23 mouse cellular contexts compared by ENCODE assay signal in the genomic region with DNA sequence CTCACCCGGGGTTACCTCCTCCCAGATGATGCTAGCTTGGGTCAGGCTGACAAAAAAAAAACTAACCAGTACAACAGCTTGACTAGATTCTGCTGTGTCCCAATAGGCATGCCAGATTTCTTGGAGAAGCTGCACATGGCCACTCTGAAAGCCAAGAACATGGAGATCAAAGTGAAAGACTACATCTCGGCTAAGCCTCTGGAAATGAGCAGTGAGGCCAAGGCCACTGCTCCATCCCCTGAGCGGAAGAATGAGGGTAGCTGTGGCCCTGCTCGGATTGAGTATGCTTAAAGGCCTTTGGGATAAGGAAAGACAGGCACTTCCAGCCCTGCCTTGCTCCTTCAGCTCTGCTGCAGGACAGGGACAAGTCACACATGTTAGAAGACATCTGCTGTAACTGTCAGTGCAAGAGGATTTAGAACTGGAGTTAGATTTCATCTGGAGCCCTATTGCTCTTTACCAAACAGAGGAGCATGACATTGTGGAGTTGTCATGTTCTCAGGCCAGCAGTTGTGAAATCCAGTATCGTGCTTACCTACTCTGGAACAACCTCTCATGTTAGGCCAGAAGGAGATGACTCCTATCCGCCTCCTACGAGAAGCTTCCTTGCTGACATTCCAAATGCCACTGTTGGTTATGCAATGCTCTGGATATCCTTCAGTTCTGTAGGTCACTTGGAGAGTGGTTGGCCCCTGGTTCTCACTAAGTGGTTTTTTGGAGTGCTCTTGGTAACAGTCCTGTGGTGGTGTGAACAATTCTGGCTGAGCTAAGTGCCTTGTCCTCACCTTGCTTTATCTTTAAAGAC. TPM values are rescaled to one million over a fixed set of nuclear protein-coding genes. Genes with fewer than 3 reads are reported as not detected.
DNase-seq lines count a peak whose midpoint lies in the region; ATAC-seq and TF ChIP-seq lines count a peak whose summit lies in the region.
"Had no signal": no experiment of that assay in that cellular context is flagged by ENCODE, and none has a peak within 500 bp of the region (broad histone marks: within the 10 kb centered on the region; RNA-seq: fewer than 3 reads in every experiment).

No protein-coding gene starts in this region.

- ATAC-seq in liver, postnatal 0 days, result no peak
- ATAC-seq in stomach, postnatal 0 days (ENCODE audit: low FRiP score, low TSS enrichment), result peak; percentile 21; the same call in 1 of the 2 replicates
- ATAC-seq: intestine, embryonic 15.5 days had no signal

- no peaks in the 10 kb centered on the region for H3K79me2 ChIP-seq in liver, adult 2 months (ENCODE audit: control insufficient read depth, insufficient read depth, low read length)

- H3K27ac ChIP-seq in liver, adult 2 months (replicated peaks; ENCODE audit: insufficient read depth, low read depth, low read length), result no peak overlapping the region
- no peak overlapping the region for H3K27ac ChIP-seq in liver, postnatal 0 days (ENCODE audit: low read depth)
- H3K27ac ChIP-seq in stomach, postnatal 0 days (replicated peaks), result no peak overlapping the region
- no peak overlapping the region for H3K27ac ChIP-seq in left cerebral cortex, adult 2 months
- H3K27ac ChIP-seq: heart, embryonic 10.5 days; hindbrain, embryonic 15.5 days; intestine, embryonic 15.5 days; kidney, embryonic 15.5 days; liver, embryonic 15.5 days; midbrain, embryonic 12.5 days had no signal

- no peak for TF ChIP-seq EP300 in liver, postnatal 0 days (IDR thresholded peaks at IDR 0.05; ENCODE audit: low read depth)
- no peak for TF ChIP-seq EP300 in stomach, postnatal 0 days (optimal IDR thresholded peaks at IDR 0.05)

- intact Hi-C loops in left cerebral cortex, adult 2 months (cut with DNase I), result no loop called here

- no peak overlapping the region for H3K9ac ChIP-seq in liver, adult 2 months (ENCODE audit: low read depth, low read length)
- no peak overlapping the region for H3K9ac ChIP-seq in liver, postnatal 0 days (replicated peaks)
- no peak overlapping the region for H3K9ac ChIP-seq in stomach, postnatal 0 days (ENCODE audit: low read length)
- H3K9ac ChIP-seq: hindbrain, embryonic 15.5 days; intestine, embryonic 15.5 days; kidney, embryonic 15.5 days; liver, embryonic 15.5 days; midbrain, embryonic 12.5 days had no signal

- no peaks in the 10 kb centered on the region for H3K27me3 ChIP-seq in liver, adult 2 months (ENCODE audit: control insufficient read depth, insufficient read depth, low read length)
- H3K27me3 ChIP-seq in liver, postnatal 0 days (ENCODE audit: insufficient read depth, low read length), result no peaks in the 10 kb centered on the region
- H3K27me3 ChIP-seq in stomach, postnatal 0 days (ENCODE audit: control insufficient read depth, insufficient read depth, low read length), result no peaks in the 10 kb centered on the region
- H3K27me3 ChIP-seq: hindbrain, embryonic 15.5 days; intestine, embryonic 15.5 days; kidney, embryonic 15.5 days; liver, embryonic 15.5 days; midbrain, embryonic 12.5 days had no signal

- peaks cover 75% of the 10 kb centered on the region for H3K36me3 ChIP-seq in liver, adult 2 months (ENCODE audit: control insufficient read depth, insufficient read depth, low read length)
- peaks cover 68% of the 10 kb centered on the region for H3K36me3 ChIP-seq in liver, postnatal 0 days (replicated peaks; ENCODE audit: insufficient read depth, low read length)
- H3K36me3 ChIP-seq in stomach, postnatal 0 days (ENCODE audit: control insufficient read depth, insufficient read depth, low read length), result peaks cover 28% of the 10 kb centered on the region

- peak; percentile 36 to 57 for DNase-seq in gastrocnemius, adult 8-10 months (ENCODE audit: low spot score in 2 of 2)
- DNase-seq in gastrocnemius, postnatal 4 days (ENCODE audit: low spot score in 2 of 2), result no peak
- DNase-seq in liver, adult 2 months (ENCODE audit: extremely low read depth, low read depth, low spot score), result peak; percentile 52
- DNase-seq in liver, postnatal 0 days, result no peak
- peak; percentile 90 for DNase-seq in gonadal fat pad, adult 2 months (ENCODE audit: low read depth)
- no peak for DNase-seq in stomach, postnatal 0 days (ENCODE audit: low spot score)
- DNase-seq in left cerebral cortex, adult 2 months (ENCODE audit: extremely low spot score in 1 of 2, low spot score in 2 of 2), result no peak
- DNase-seq: cerebellum, postnatal 36 days; heart, postnatal 4 days; kidney, postnatal 4 days; layer of hippocampus, adult 9-11 months; retina, postnatal 1 day had no signal

- H3K9me3 ChIP-seq in liver, postnatal 0 days (ENCODE audit: low read length), result no peaks in the 10 kb centered on the region
- H3K9me3 ChIP-seq in stomach, postnatal 0 days (ENCODE audit: control insufficient read depth, low read length), result no peaks in the 10 kb centered on the region
- H3K9me3 ChIP-seq: heart, embryonic 10.5 days; hindbrain, embryonic 15.5 days; intestine, embryonic 15.5 days; kidney, embryonic 15.5 days; liver, embryonic 15.5 days; midbrain, embryonic 12.5 days had no signal

- no peak for TF ChIP-seq POLR2A in liver, adult 2 months (IDR thresholded peaks at IDR 0.05; ENCODE audit: extremely low read depth, insufficient read depth, low read length)

- no peak for TF ChIP-seq CTCF in liver, adult 2 months (IDR thresholded peaks at IDR 0.05; ENCODE audit: low read depth, low read length)
- no peak for TF ChIP-seq CTCF in liver, postnatal 0 days (IDR thresholded peaks at IDR 0.05; ENCODE audit: low read depth)
- TF ChIP-seq CTCF in stomach, postnatal 0 days (IDR thresholded peaks at IDR 0.05; ENCODE audit: low read depth), result no peak
- TF ChIP-seq CTCF in left cerebral cortex, adult 2 months (IDR thresholded peaks at IDR 0.05), result no peak

- no peaks in the 10 kb centered on the region for H3K4me1 ChIP-seq in liver, adult 2 months (ENCODE audit: control insufficient read depth, insufficient read depth, low read length)
- 0 out of 2 replicates have a peak, but pooled peaks cover 3% of the 10 kb centered on the region for H3K4me1 ChIP-seq in liver, postnatal 0 days (ENCODE audit: insufficient read depth)
- no peaks in the 10 kb centered on the region for H3K4me1 ChIP-seq in stomach, postnatal 0 days (replicated peaks; ENCODE audit: control insufficient read depth, insufficient read depth)
- H3K4me1 ChIP-seq: heart, embryonic 10.5 days; hindbrain, embryonic 15.5 days; intestine, embryonic 15.5 days; kidney, embryonic 15.5 days; midbrain, embryonic 12.5 days had no signal

- 72% methylated on average over 7 of the region's 7 CpGs for WGBS in liver, adult 2 months
- 85% methylated on average over 7 of the region's 7 CpGs for WGBS in liver, postnatal 0 days (ENCODE audit: insufficient replicate concordance)
- WGBS in stomach, postnatal 0 days, result 78% methylated on average over 7 of the region's 7 CpGs

- H3K4me2 ChIP-seq in liver, postnatal 0 days (ENCODE audit: low read depth, low read length), result no peak overlapping the region
- H3K4me2 ChIP-seq in stomach, postnatal 0 days (replicated peaks; ENCODE audit: low read depth), result no peak overlapping the region
- H3K4me2 ChIP-seq: hindbrain, embryonic 15.5 days; intestine, embryonic 15.5 days; kidney, embryonic 15.5 days; liver, embryonic 15.5 days; midbrain, embryonic 12.5 days had no signal

- no peak overlapping the region for H3K4me3 ChIP-seq in liver, adult 2 months (ENCODE audit: insufficient read depth, low read depth, low read length)
- no peak overlapping the region for H3K4me3 ChIP-seq in liver, postnatal 0 days (ENCODE audit: low read depth, low read length)
- H3K4me3 ChIP-seq in stomach, postnatal 0 days (ENCODE audit: low read depth, low read length), result no peak overlapping the region
- H3K4me3 ChIP-seq in left cerebral cortex, adult 2 months, result no peak overlapping the region
- H3K4me3 ChIP-seq: heart, embryonic 10.5 days; hindbrain, embryonic 15.5 days; intestine, embryonic 15.5 days; kidney, embryonic 15.5 days; liver, embryonic 15.5 days; midbrain, embryonic 12.5 days had no signal

RNA-seq across cellular contexts. Expression of gene Stard7, which starts 27.2 kb away (rescaled TPM):
- total RNA-seq in gastrocnemius, adult 8-10 months (2022), result 100 to 1,000 TPM; 108 to 119 (median 116) TPM
- 100 to 1,000 TPM; 108 to 129 TPM for total RNA-seq in gastrocnemius, postnatal 4 days (2021)
- 102 and 119 TPM in 2 replicates for total RNA-seq in liver, adult 2 months (2014; rRNA removed)
- 51.2 and 54.3 TPM in 2 replicates for polyA plus RNA-seq in liver, adult 2 months (2012; rRNA removed)
- 41.7 and 44.7 TPM in 2 replicates for polyA plus RNA-seq in liver, postnatal 0 days (2015; fragmentation: Nextera tagmentation; extraction: Ambion mirVana)
- polyA plus RNA-seq in gonadal fat pad, adult 2 months (2012; rRNA removed), result 35.5 and 38.2 TPM in 2 replicates
- 57.3 and 62.7 TPM in 2 replicates for polyA plus RNA-seq in stomach, postnatal 0 days (2015; fragmentation: Nextera tagmentation; extraction: Ambion mirVana)
- 100 to 1,000 TPM in 1 of 2 experiments, 10 to 100 TPM in 1; 98.6 to 114 TPM for total RNA-seq in left cerebral cortex, adult 2 months (2021)

RNA-seq across cellular contexts. Expression of gene Dusp2, which starts 38.8 kb away (rescaled TPM):
- 1 to 10 TPM in 3 of 4 experiments, under 1 TPM in 1; 0.44 to 1.4 (median 1.1) TPM for total RNA-seq in gastrocnemius, adult 8-10 months (2022)
- total RNA-seq in gastrocnemius, postnatal 4 days (2021), result 1 to 10 TPM; 3.2 to 3.6 TPM
- total RNA-seq in liver, adult 2 months (2014; rRNA removed), result 0.37 and 1.2 TPM in 2 replicates
- 0.45 and 0.83 TPM in 2 replicates for polyA plus RNA-seq in liver, adult 2 months (2012; rRNA removed)
- polyA plus RNA-seq in liver, postnatal 0 days (2015; fragmentation: Nextera tagmentation; extraction: Ambion mirVana), result 5.6 and 5.9 TPM in 2 replicates
- polyA plus RNA-seq in gonadal fat pad, adult 2 months (2012; rRNA removed), result 1.8 and 2.7 TPM in 2 replicates
- polyA plus RNA-seq in stomach, postnatal 0 days (2015; fragmentation: Nextera tagmentation; extraction: Ambion mirVana), result 2.6 and 3.2 TPM in 2 replicates
- total RNA-seq in left cerebral cortex, adult 2 months (2021), result 1 to 10 TPM; 2.4 to 3.5 TPM

RNA-seq across cellular contexts. Expression of gene Astl, which starts 41.2 kb away (rescaled TPM):
- total RNA-seq in gastrocnemius, adult 8-10 months (2022), result not detected
- under 1 TPM; 0.12 to 0.31 TPM for total RNA-seq in gastrocnemius, postnatal 4 days (2021)
- total RNA-seq in liver, adult 2 months (2014; rRNA removed), result not detected in 2 replicates
- not detected in 2 replicates for polyA plus RNA-seq in liver, adult 2 months (2012; rRNA removed)
- polyA plus RNA-seq in liver, postnatal 0 days (2015; fragmentation: Nextera tagmentation; extraction: Ambion mirVana), result not detected in 2 replicates
- polyA plus RNA-seq in gonadal fat pad, adult 2 months (2012; rRNA removed), result not detected in 2 replicates
- polyA plus RNA-seq in stomach, postnatal 0 days (2015; fragmentation: Nextera tagmentation; extraction: Ambion mirVana), result not detected in 2 replicates
- not detected for total RNA-seq in left cerebral cortex, adult 2 months (2021)
- total RNA-seq: adrenal gland, postnatal 4 days; heart, postnatal 4 days had no signal
- polyA plus RNA-seq: cerebellum, adult 2 months; forebrain, embryonic 11.5 days; hindbrain, embryonic 15.5 days; intestine, embryonic 15.5 days; kidney, embryonic 15.5 days; midbrain, embryonic 12.5 days; neural tube, embryonic 11.5 days; stomach, embryonic 16.5 days had no signal

RNA-seq across cellular contexts. Expression of gene Tmem127, which starts 49.5 kb away (rescaled TPM):
- 10 to 100 TPM; 21.1 to 27.7 (median 25.2) TPM for total RNA-seq in gastrocnemius, adult 8-10 months (2022)
- 10 to 100 TPM; 47.9 to 48.5 TPM for total RNA-seq in gastrocnemius, postnatal 4 days (2021)
- 16.6 and 18.5 TPM in 2 replicates for total RNA-seq in liver, adult 2 months (2014; rRNA removed)
- 45.8 and 50.5 TPM in 2 replicates for polyA plus RNA-seq in liver, adult 2 months (2012; rRNA removed)
- 10.0 and 11.4 TPM in 2 replicates for polyA plus RNA-seq in liver, postnatal 0 days (2015; fragmentation: Nextera tagmentation; extraction: Ambion mirVana)
- 70.6 and 74.0 TPM in 2 replicates for polyA plus RNA-seq in gonadal fat pad, adult 2 months (2012; rRNA removed)
- polyA plus RNA-seq in stomach, postnatal 0 days (2015; fragmentation: Nextera tagmentation; extraction: Ambion mirVana), result 27.0 and 27.1 TPM in 2 replicates
- 10 to 100 TPM; 75.5 to 76.9 TPM for total RNA-seq in left cerebral cortex, adult 2 months (2021)

RNA-seq across cellular contexts. Expression of gene Ciao1, which starts 49.6 kb away (rescaled TPM):
- 10 to 100 TPM; 48.9 to 57.8 (median 54.9) TPM for total RNA-seq in gastrocnemius, adult 8-10 months (2022)
- 10 to 100 TPM; 51.0 to 55.2 TPM for total RNA-seq in gastrocnemius, postnatal 4 days (2021)
- 44.9 and 50.9 TPM in 2 replicates for total RNA-seq in liver, adult 2 months (2014; rRNA removed)
- polyA plus RNA-seq in liver, adult 2 months (2012; rRNA removed), result 60.5 and 62.7 TPM in 2 replicates
- 31.0 and 31.9 TPM in 2 replicates for polyA plus RNA-seq in liver, postnatal 0 days (2015; fragmentation: Nextera tagmentation; extraction: Ambion mirVana)
- polyA plus RNA-seq in gonadal fat pad, adult 2 months (2012; rRNA removed), result 58.5 and 66.1 TPM in 2 replicates
- 41.6 and 42.0 TPM in 2 replicates for polyA plus RNA-seq in stomach, postnatal 0 days (2015; fragmentation: Nextera tagmentation; extraction: Ambion mirVana)
- total RNA-seq in left cerebral cortex, adult 2 months (2021), result 10 to 100 TPM; 72.6 to 75.7 TPM

Comparison
In these comparisons a context has a peak if more than half of its experiments do, and no peak if none do; other contexts are left out.
1. DNase-seq: peak in gastrocnemius, adult 8-10 months (2 of 2), liver, adult 2 months (single experiment) and gonadal fat pad, adult 2 months (single experiment); none in gastrocnemius, postnatal 4 days (0 of 2), liver, postnatal 0 days (single experiment), stomach, postnatal 0 days (single experiment) and left cerebral cortex, adult 2 months (0 of 2).